Mouse (Mus musculus): ENCODE data around the gene Cfap58. TPM values are rescaled to one million over a fixed set of nuclear protein-coding genes. Genes with fewer than 3 reads are reported as not detected.
A peak's percentile ranks its signal among the peaks of the same experiment; 100 is the strongest.

Gene Cfap58
- polyA plus RNA-seq, 1 experiment from 2014 or later = not detected

DNA sequence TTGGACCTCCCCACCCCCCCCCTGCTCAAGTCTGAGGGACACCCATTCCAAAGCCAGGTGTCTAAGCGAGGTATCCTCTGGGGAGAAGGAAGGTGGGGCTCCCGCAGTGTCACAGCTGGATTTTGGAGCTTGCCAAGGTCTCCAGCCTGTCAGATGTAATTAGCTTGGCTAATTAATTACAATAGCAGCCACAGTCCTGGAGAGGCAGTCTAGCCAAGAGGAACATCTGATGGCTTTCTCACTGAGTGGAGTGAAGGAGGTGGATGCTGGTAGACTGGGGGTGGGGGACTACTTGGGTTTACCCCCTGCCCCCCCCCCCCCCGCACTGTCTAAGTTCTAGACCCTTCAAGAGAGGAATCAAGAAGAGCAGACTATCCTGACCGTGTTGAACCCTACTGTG lies 33.8 kb upstream of the Cfap58 start:
- H3K27me3 ChIP-seq = no peaks in the 10 kb centered on the region
- no peak overlapping the region for H3K4me2 ChIP-seq
- H3K9me3 ChIP-seq (replicated peaks) = no peaks in the 10 kb centered on the region
- WGBS (ENCODE audit: insufficient replicate concordance) = 66% methylated on average over 4 of the region's 4 CpGs
- no peak for ATAC-seq (ENCODE audit: insufficient read depth)
- H3K27ac ChIP-seq (replicated peaks) = no peak overlapping the region
- no peak overlapping the region for H3K9ac ChIP-seq
- no peak overlapping the region for H3K4me3 ChIP-seq (replicated peaks)
- peaks cover 72% of the 10 kb centered on the region for H3K4me1 ChIP-seq (replicated peaks)
- no peaks in the 10 kb centered on the region for H3K36me3 ChIP-seq (replicated peaks)

DNA sequence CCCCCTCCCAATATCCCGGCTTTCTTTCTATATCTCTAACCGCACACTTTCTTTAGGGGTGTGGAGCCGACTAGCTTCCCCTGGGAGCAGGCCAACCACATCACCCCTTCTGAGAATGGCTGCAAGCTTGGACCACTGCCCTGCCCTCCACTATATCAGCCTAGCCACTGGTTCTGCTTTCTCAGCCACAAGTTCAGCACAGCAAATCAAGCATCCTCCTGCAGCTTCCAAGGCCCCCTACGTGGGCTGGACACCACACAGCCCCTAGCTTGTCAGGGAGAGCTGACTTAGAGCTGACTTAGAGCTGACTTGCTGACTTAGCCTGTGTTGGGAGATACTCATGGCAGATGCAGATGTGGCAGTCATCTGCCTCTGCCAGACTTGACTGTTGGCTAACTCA lies 32.4 kb upstream of the Cfap58 start:
- Histone ChIP-seq H3K4me3 (replicated peaks) (no peak overlapping the region), H3K27ac (replicated peaks) (no peak overlapping the region), H3K9ac (no peak overlapping the region), H3K27me3 (no peaks in the 10 kb centered on the region), H3K36me3 (replicated peaks) (no peaks in the 10 kb centered on the region), H3K4me1 (replicated peaks) (peaks cover 72% of the 10 kb centered on the region), H3K4me2 (no peak overlapping the region), H3K9me3 (replicated peaks) (no peaks in the 10 kb centered on the region)
- ATAC-seq (ENCODE audit: insufficient read depth) = no peak
- 56% methylated on average over 4 of the region's 4 CpGs for WGBS (ENCODE audit: insufficient replicate concordance)

DNA sequence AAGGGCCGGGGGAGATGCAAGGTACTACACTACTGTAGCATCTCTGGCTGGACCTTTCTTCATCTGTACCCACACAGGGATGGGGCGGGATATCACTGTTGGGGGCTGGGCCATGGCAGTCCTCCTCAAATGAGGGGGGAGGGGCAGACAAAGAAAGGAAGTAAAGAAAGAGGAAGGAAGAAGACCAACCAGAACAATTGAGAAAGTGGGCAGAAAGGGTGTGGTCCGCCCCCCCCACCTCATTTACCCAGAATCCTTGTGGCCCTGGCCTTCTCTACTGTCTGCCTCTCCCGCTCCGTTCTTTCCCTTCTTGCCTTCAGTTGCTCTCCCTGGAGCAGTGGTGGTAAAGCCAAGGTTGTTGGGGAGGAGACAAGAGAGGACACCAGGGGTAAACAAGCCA lies 31.9 kb upstream of the Cfap58 start:
- Histone ChIP-seq H3K4me2 (no peak overlapping the region), H3K4me1 (replicated peaks) (peaks cover 72% of the 10 kb centered on the region), H3K36me3 (replicated peaks) (no peaks in the 10 kb centered on the region), H3K9ac (no peak overlapping the region), H3K4me3 (replicated peaks) (no peak overlapping the region), H3K27me3 (no peaks in the 10 kb centered on the region), H3K9me3 (replicated peaks) (no peaks in the 10 kb centered on the region), H3K27ac (replicated peaks) (no peak overlapping the region)
- no peak for ATAC-seq (ENCODE audit: insufficient read depth)
- WGBS (ENCODE audit: insufficient replicate concordance) = 71% methylated on average over 5 of the region's 5 CpGs

DNA sequence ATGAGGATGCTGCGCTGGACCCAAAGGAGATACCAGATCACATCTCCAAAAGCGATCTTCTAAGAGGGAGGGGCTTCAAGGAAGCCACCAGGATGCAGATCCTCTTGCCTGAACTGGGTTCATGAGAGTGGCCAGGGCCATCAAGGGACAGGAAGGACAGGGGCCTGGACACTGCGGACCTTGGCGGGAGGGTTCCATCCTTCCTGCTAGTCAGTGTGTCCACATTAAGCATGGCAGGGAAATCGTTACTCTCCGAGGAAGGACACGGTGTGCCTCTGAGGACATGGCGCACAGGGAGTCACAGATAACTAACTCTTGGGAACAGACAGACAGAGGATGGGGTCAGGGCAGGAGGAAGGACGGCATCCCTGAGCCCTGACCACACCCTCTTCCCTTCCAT lies 29.9 kb upstream of the Cfap58 start:
- 0 out of 2 replicates have a peak, but pooled peaks cover 4% of the 10 kb centered on the region for H3K36me3 ChIP-seq (replicated peaks)
- H3K4me3 ChIP-seq (replicated peaks) = no peak overlapping the region
- no peak for ATAC-seq (ENCODE audit: insufficient read depth)
- no peaks in the 10 kb centered on the region for H3K27me3 ChIP-seq
- H3K9me3 ChIP-seq (replicated peaks) = no peaks in the 10 kb centered on the region
- H3K4me2 ChIP-seq = no peak overlapping the region
- peaks cover 71% of the 10 kb centered on the region for H3K4me1 ChIP-seq (replicated peaks)
- 79% methylated on average over 9 of the region's 9 CpGs for WGBS (ENCODE audit: insufficient replicate concordance)
- no peak overlapping the region for H3K27ac ChIP-seq (replicated peaks)
- H3K9ac ChIP-seq = no peak overlapping the region

DNA sequence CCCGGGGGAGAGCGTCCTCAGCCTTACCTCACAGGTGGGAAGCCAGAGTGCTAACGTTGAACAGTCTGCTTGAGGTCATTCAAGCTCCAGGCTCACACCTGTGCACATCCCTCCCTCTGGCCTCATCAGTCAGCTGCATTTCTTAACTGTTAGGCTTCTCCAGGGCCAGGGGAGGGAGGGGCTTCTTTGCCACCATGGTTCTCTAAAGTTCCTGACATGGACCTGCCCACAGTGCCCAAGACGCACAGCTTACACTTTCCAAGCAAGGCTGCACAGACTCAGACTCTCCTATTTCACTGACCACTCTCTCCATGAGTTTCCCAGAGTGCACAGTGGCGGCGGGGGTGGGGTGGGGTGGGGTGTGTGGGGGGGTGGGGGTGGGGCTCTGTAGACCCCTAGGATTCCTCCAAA lies 28.5 kb upstream of the Cfap58 start:
- Histone ChIP-seq H3K36me3 (replicated peaks) (0 out of 2 replicates have a peak, but pooled peaks cover 7% of the 10 kb centered on the region), H3K4me3 (replicated peaks) (no peak overlapping the region), H3K27ac (replicated peaks) (no peak overlapping the region), H3K4me1 (replicated peaks) (peaks cover 64% of the 10 kb centered on the region), H3K27me3 (no peaks in the 10 kb centered on the region), H3K9ac (no peak overlapping the region), H3K4me2 (peak overlapping the region; percentile 48), H3K9me3 (replicated peaks) (no peaks in the 10 kb centered on the region)
- WGBS (ENCODE audit: insufficient replicate concordance) = 36% methylated on average over 6 of the region's 6 CpGs
- ATAC-seq (ENCODE audit: insufficient read depth) = no peak

DNA sequence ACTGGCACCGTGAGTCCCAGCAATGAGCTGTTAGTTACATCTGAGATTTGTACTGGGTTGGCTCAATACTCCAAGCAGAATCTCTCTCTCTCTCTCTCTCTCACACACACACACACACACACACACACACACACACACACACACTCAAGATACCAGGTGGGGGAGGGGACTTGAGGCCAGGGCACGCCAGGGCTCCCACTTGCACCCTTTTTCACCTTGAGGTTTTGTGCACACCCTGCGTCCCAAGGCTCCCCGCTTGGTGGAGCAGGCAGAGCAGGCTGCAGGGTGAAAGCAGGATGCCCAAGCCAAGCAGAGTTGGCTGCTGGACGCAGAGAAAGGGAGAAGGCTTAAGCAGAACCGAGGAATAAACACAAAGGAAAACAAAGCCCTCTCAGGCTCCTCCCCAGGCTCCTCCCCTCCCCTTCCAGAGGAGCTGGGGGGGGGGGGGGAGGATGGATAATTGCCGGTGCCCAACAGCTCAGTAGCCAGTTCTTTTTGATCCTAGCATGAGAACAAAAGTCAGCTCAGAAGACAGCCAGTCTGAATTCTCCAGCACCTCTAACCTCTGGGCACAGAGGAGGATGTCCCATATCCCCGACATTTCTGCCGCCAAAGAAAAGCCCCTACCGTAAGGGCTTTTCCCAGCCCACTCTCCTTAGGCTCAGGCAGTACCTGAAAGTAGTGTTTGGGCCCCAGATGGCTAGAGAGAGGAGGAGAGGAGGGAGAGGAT lies 27.9 kb upstream of the Cfap58 start:
- Histone ChIP-seq H3K4me2 (peak overlapping the region; percentile 48), H3K4me1 (replicated peaks) (peaks cover 64% of the 10 kb centered on the region), H3K9ac (no peak overlapping the region; the same call in 1 of the 2 replicates), H3K27me3 (no peaks in the 10 kb centered on the region), H3K36me3 (replicated peaks) (0 out of 2 replicates have a peak, but pooled peaks cover 7% of the 10 kb centered on the region), H3K27ac (replicated peaks) (peak overlapping the region; percentile 41; the same call in 1 of the 2 replicates), H3K4me3 (replicated peaks) (no peak overlapping the region; the same call in 1 of the 2 replicates), H3K9me3 (replicated peaks) (no peaks in the 10 kb centered on the region)
- ATAC-seq (ENCODE audit: insufficient read depth) = no peak
- 21% methylated on average over 10 of the region's 10 CpGs for WGBS (ENCODE audit: insufficient replicate concordance)

DNA sequence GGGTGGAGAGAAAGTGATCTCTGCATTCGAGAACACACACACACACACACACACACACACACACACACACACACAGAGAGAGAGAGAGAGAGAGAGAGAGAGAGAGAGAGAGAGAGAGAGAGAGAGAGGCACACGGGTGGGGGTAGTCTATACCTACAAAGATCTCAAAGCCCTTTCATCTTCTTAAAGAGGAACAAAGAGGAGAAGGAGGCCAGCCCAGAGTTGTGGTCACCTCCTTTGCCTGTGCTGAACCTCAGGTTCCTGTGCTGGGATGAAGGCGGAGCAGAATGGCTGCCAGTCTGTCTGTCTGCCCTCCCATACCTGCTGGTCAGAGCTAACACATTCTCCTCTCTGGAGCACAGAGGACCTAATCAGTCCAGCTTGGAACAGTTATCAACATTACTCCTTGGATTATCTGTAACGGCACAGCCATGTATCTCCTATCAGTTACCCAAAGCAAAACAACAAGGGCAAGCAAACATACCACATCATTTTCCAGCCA lies 27.3 kb upstream of the Cfap58 start:
- Histone ChIP-seq H3K4me2 (peak overlapping the region; percentile 48), H3K9ac (no peak overlapping the region), H3K36me3 (replicated peaks) (0 out of 2 replicates have a peak, but pooled peaks cover 7% of the 10 kb centered on the region), H3K27me3 (no peaks in the 10 kb centered on the region), H3K27ac (replicated peaks) (peak overlapping the region; percentile 41; the same call in 1 of the 2 replicates), H3K4me1 (replicated peaks) (peaks cover 59% of the 10 kb centered on the region), H3K4me3 (replicated peaks) (no peak overlapping the region), H3K9me3 (replicated peaks) (no peaks in the 10 kb centered on the region)
- peak; percentile 50 for ATAC-seq (ENCODE audit: insufficient read depth)
- 20% methylated on average over 3 of the region's 4 CpGs for WGBS (ENCODE audit: insufficient replicate concordance)

DNA sequence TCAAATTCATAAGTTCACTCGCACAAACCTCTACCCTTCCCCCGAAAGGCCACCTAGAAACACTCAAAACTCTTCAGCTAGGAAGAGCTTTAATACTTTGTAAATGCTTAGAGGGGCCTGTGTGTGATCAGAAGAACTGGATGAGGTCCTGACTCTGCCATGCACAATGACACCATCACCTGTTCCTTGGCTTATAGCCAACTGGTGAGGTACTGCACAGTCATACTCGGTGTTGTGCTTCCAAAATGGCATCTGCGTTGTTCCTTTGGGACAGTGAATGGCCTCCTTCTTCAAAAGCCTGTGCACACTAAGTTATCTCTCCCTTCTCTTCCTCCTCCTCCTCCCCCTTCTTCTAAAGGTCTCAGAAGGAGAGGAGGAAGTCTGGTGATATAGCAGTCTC lies 26.7 kb upstream of the Cfap58 start:
- Histone ChIP-seq H3K27ac (replicated peaks) (0 out of 2 replicates have a peak overlapping the region, but pooled peaks have one; percentile 41), H3K4me2 (no peak overlapping the region), H3K36me3 (replicated peaks) (0 out of 2 replicates have a peak, but pooled peaks cover 7% of the 10 kb centered on the region), H3K9me3 (replicated peaks) (no peaks in the 10 kb centered on the region), H3K27me3 (no peaks in the 10 kb centered on the region), H3K4me3 (replicated peaks) (no peak overlapping the region), H3K4me1 (replicated peaks) (peaks cover 53% of the 10 kb centered on the region), H3K9ac (no peak overlapping the region)
- no peak for ATAC-seq (ENCODE audit: insufficient read depth)
- 71% methylated on average over 4 of the region's 4 CpGs for WGBS (ENCODE audit: insufficient replicate concordance)

DNA sequence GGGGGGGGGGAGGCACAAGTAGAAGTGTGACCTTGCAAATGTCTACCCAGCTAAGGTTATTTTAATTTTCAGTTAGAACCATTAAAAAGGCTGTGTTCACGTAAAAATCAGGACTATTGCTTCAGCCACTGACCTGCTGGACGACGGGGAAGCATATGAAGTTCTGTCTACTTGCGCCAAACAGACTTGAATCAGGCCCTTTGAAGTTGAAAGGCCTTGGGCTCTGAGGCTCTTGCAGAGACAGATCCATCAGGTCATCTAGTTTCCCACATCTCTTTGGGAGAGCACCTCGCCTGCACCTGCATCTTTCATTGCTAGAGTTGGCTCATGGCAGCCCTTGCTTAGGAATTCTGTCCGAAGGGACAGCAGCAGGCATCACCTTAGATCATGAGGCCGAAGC lies 24.1 kb upstream of the Cfap58 start:
- H3K36me3 ChIP-seq (replicated peaks) = 0 out of 2 replicates have a peak, but pooled peaks cover 7% of the 10 kb centered on the region
- peaks cover 49% of the 10 kb centered on the region for H3K4me1 ChIP-seq (replicated peaks)
- H3K27me3 ChIP-seq = no peaks in the 10 kb centered on the region
- no peak overlapping the region for H3K9ac ChIP-seq
- 77% methylated on average over 7 of the region's 7 CpGs for WGBS (ENCODE audit: insufficient replicate concordance)
- no peak overlapping the region for H3K27ac ChIP-seq (replicated peaks)
- no peak overlapping the region for H3K4me2 ChIP-seq
- no peak for ATAC-seq (ENCODE audit: insufficient read depth)
- H3K9me3 ChIP-seq (replicated peaks) = no peaks in the 10 kb centered on the region
- H3K4me3 ChIP-seq (replicated peaks) = no peak overlapping the region

DNA sequence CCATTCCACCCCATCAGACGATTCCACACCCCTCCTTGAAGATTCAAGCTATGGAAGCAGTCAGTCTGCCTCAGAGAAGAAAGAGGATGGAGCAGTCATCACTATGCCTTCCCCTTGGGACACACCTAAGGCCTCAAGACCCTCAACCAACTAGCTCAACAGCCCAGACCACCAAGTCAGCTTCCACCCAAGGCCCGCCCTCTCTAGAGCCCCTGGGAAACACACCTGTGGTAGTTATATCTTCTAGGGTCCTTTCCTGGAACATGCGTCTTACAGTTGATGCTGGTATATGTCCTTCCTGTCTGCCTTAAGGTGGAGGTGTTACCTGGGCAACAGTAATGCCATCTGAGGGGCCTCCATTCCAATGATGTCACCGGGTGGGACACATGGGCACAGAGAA lies 23.3 kb upstream of the Cfap58 start:
- no peak overlapping the region for H3K4me2 ChIP-seq
- no peak overlapping the region for H3K4me3 ChIP-seq (replicated peaks)
- peaks cover 48% of the 10 kb centered on the region for H3K4me1 ChIP-seq (replicated peaks)
- no peak overlapping the region for H3K9ac ChIP-seq
- no peak overlapping the region for H3K27ac ChIP-seq (replicated peaks)
- H3K9me3 ChIP-seq (replicated peaks) = no peaks in the 10 kb centered on the region
- WGBS (ENCODE audit: insufficient replicate concordance) = 73% methylated on average over 4 of the region's 4 CpGs
- H3K36me3 ChIP-seq (replicated peaks) = 0 out of 2 replicates have a peak, but pooled peaks cover 7% of the 10 kb centered on the region
- ATAC-seq (ENCODE audit: insufficient read depth) = no peak
- no peaks in the 10 kb centered on the region for H3K27me3 ChIP-seq

DNA sequence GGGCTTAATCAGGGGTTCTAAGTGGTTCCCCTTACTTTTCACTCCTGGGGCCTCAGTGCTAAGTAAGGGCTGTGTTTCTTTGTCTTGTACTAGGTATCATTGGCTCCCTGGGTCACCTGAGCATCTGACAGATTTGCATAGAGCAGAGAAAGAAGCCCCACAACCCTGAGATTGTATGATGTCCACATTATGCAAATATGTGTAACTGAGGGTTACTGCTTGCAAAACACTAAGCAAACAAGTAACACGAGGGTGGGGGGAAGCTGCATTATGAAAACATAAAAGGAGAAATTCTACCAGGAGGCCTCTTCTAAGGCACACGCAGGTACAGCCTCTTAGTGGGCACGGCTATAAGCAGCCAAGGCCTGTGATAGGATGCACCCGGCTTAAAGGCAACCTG lies 22.2 kb upstream of the Cfap58 start:
- Histone ChIP-seq H3K9ac (no peak overlapping the region), H3K4me1 (replicated peaks) (peaks cover 48% of the 10 kb centered on the region), H3K27ac (replicated peaks) (no peak overlapping the region), H3K9me3 (replicated peaks) (no peaks in the 10 kb centered on the region), H3K27me3 (no peaks in the 10 kb centered on the region), H3K4me3 (replicated peaks) (no peak overlapping the region), H3K4me2 (no peak overlapping the region), H3K36me3 (replicated peaks) (0 out of 2 replicates have a peak, but pooled peaks cover 7% of the 10 kb centered on the region)
- 60% methylated on average over 4 of the region's 4 CpGs for WGBS (ENCODE audit: insufficient replicate concordance)
- no peak for ATAC-seq (ENCODE audit: insufficient read depth)
